Mouse (Mus musculus) adrenal gland, postnatal 14 days (tissue): Measurements from ENCODE around the gene G530012D18Rik. TPM values are rescaled to one million over a fixed set of nuclear protein-coding genes. Genes with fewer than 3 reads are reported as not detected.
"Not testable (repeated sequence)": the region's sequence is repeated elsewhere in the genome, so short reads cannot be mapped to it uniquely, and the experiment has no call there.

ENCODE experiments used
- DNase-seq: peaks from one replicate; pipeline ENCODE4 v3.0.0; 2021; ENCODE audit warnings: mixed read lengths
- long read RNA-seq, 2 experiments: library from polyadenylated mRNA; stranded (forward); transcript quantifications; one replicate each; pipeline ENCODE4 v2.0.0; 2021
- total RNA-seq: library from RNA; stranded (reverse); gene quantifications from 2 replicates; pipeline ENCODE4 v1.2.3, GENCODE M21; 2021

Gene G530012D18Rik
- total RNA-seq = not detected in 2 replicates
- long read RNA-seq, experiment 1 = 0 reads
- long read RNA-seq, experiment 2 = 0 reads

- DNase-seq = not testable (repeated sequence)
These were observed at the start of gene G530012D18Rik for GRCm38 (mm10) chr1:85575376-85575775. Gene G530012D18Rik, plus strand, starts transcription at chr1:85575676.

DNA sequence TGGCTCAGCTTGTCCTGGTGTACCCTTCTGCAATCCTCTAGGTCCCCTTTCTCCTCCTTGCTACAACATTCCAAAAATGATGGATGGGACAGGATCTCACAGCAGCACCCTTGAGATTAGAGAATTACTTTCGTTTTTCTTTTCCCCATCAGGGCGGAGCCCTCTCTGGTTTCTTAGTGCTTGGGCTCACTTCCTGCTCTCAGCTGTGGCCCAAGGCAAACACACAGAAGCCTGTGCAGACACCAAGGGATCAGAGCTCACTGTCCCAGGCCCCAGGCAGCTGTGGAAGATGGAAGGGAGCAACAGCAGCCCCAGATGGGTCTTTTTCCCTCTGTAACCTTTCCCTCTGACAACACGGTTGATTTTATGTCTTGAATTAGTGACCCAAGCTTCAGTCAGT, 49.1 kb upstream of the G530012D18Rik start:
- DNase-seq = not testable (repeated sequence)

DNA sequence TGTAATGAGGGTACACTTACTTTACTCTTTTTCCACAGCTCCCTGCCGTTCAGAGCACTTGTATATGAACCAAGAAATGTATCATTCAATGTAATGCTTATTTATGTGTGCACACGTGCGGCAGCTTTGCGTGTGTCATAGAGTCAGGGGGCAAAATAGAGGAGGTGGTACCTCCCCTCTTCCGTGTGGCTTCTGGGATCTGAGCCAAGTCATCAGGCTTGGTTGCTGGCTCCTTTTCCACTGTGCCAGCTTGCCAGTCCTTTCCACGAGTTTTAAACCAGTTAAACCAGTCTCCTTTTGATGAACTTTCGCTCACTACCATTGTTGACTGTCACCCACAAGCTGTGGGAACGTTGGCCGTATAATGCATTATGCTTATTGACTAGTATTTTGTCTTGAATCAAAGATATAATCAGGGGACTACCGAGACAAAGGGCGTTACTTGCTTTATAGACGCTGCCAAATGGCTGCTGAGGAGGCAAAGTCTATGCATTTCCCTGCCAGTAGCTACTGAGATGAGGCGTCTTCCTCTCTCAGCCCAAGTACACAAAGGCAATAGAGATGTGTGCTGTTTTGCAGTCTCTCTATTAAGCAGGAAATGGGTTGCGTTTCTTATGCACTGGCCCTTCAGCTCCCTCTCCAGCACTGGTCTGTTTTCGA, 46.9 kb upstream of the G530012D18Rik start:
- not testable (repeated sequence) for DNase-seq

- not testable (repeated sequence) for DNase-seq
These were observed 31.7 kb upstream of the G530012D18Rik start for GRCm38 (mm10) chr1:85543818-85544217.

- DNase-seq = not testable (repeated sequence)
These were observed 29.0 kb upstream of the G530012D18Rik start for GRCm38 (mm10) chr1:85546442-85546841.

DNA sequence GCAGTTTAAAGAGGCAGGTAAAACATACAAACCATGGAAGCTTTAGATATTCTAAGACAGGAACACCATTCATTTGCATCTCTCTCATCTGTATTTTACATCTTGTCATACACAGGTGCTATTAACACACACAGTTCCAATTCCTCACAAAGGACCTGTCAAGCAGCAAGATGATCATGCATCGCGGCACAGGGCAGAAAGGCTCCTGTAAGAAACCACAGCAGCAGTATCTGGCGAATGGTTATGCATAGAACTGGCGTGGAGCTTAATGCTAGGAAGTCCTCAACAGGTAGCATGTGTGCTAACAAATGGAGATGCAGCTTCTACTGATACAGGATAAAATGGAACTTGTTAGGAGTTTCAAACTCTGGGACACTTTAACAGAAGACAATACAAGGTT, 20.2 kb upstream of the G530012D18Rik start:
- DNase-seq = peak; percentile 7

GRCm38 (mm10) chr1:85573554-85573953, 1.9 kb upstream of the G530012D18Rik start:
- not testable (repeated sequence) for DNase-seq

GRCm38 (mm10) chr1:85578372-85579010, 3.0 kb downstream of the G530012D18Rik start:
- not testable (repeated sequence) for DNase-seq

- DNase-seq = not testable (repeated sequence)
These were observed 4.0 kb downstream of the G530012D18Rik start for GRCm38 (mm10) chr1:85579199-85580147.

- not testable (repeated sequence) for DNase-seq
These were observed 4.7 kb downstream of the G530012D18Rik start for GRCm38 (mm10) chr1:85580148-85580534.

GRCm38 (mm10) chr1:85580578-85580977, 5.1 kb downstream of the G530012D18Rik start:
- not testable (repeated sequence) for DNase-seq

DNA sequence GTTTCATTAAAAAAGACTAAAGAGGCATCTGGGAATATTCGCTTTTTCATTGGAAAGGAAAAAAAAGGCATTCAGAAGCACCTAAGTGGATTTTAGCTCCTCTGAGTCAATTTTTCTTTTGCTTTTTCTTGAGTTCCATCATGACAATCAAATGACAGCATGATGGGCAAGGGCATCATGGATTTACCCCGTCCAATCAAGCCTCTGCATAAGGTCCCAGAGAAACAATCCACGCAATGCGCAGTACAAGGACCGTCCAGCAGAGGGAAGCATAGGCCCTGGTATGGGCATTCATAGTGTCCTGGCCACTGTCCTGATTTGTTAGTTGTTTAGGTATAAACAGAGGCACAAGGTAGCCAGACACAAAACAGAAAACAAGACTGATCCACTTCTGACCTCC, 6.0 kb downstream of the G530012D18Rik start:
- DNase-seq = not testable (repeated sequence)

- DNase-seq = not testable (repeated sequence)
These were observed 13.2 kb downstream of the G530012D18Rik start for GRCm38 (mm10) chr1:85588697-85589096.

DNA sequence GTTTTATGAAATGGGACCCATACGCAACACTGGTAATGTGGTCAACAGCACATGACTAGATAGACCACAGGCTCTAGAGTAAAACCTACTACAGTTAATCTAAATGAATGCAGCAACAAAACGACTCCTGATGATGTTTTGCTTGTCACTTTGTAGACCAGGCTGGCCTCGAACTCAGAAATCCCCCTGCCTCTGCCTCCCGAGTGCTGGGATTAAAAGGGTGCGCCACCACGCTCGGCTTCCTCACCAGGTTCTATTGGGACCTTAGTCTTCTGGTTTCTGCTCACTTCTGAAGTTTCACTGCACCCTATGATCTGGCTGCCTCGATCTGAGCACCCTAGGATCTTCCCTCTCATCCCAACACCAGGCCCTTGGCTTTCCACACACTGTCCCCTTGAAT, 17.1 kb downstream of the G530012D18Rik start:
- not testable (repeated sequence) for DNase-seq

- DNase-seq = peak; percentile 17
These were observed 23.0 kb downstream of the G530012D18Rik start, which contains the start of gene Sp110 for GRCm38 (mm10) chr1:85598271-85599012. Gene Sp110, minus strand, starts transcription at chr1:85598817.

GRCm38 (mm10) chr1:85600078-85600477, 24.6 kb downstream of the G530012D18Rik start, which contains the start of gene Sp140:
Gene Sp140, plus strand, starts transcription at chr1:85600378.
- not testable (repeated sequence) for DNase-seq

- peak; percentile 20 for DNase-seq
These were observed 25.3 kb downstream of the G530012D18Rik start for GRCm38 (mm10) chr1:85600794-85601193.

DNA sequence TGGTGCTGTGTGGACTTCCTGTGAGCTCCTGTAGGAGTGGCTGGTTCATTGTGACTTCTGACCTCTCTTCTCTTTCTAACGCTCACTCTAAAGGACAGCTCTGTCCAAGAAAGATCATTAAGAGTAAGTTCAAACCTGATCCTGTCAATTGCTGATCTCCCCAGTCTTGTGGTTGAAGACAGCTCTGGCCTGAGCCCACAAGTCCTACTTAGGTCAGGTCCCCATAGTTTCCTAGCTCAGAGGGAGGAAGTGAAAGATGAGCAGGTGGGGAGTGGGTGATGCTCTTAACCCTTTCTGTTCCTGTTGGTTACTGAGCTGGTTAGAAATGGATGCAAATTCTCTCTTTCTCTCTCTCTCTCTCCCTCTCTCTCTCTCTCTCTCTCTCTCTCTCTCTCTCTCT, 28.9 kb downstream of the G530012D18Rik start:
- DNase-seq = not testable (repeated sequence)

DNA sequence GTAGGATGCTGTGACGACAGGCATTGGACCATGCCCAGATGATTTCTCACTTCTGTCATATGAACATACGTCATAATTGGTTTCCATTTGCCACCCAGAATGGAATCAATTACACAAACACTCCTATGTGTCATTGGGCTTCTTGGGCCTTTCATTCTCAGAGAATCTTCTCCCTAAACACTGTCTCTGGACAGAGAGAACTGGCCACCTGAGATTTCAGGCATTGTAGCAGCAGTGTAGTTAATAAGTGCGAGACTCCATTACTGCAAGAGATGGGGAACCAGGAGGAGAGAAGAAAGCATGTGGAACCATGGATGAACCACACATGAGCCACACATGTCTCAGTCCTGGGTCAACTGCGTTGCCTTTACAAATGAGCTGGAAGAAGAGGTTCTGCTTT, 32.9 kb downstream of the G530012D18Rik start:
- not testable (repeated sequence) for DNase-seq

- DNase-seq = not testable (repeated sequence)
These were observed 35.1 kb downstream of the G530012D18Rik start for GRCm38 (mm10) chr1:85610581-85610980.

GRCm38 (mm10) chr1:85615096-85615495, 39.6 kb downstream of the G530012D18Rik start:
- not testable (repeated sequence) for DNase-seq
